Mouse (Mus musculus): Measurements from ENCODE around the gene E2f3. TPM values are rescaled to one million over a fixed set of nuclear protein-coding genes. Genes with fewer than 3 reads are reported as not detected.

E2f3 gene
- polyA plus RNA-seq, 1 experiment from 2014 or later, result 14.1 TPM

DNA sequence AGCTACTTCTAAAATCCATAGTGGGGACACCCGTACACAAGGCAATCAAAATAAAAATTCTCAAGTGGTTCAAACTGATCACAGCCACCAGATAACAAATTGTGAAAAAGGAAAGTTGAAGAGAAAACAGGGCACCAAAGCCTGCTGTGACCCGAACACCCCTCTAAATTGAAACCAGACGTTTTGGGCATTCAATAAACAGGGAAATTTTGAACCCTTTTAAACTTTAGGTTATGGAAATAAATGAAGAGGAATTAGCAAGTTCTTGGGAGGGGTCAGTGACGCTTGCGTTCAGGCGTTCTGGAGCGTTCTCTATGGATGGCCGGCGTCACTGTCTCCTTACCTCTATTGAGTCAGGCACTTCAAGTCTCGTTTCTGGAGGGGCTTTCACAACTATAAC is 72.8 kb downstream of the E2f3 start:
- no peaks in the 10 kb centered on the region for H3K27me3 ChIP-seq
- no peak for ATAC-seq (ENCODE audit: borderline replicate concordance, extremely low read depth, low FRiP score, low TSS enrichment)
- no peak overlapping the region for H3K4me2 ChIP-seq
- peaks cover 85% of the 10 kb centered on the region for H3K36me3 ChIP-seq
- no peak overlapping the region for H3K27ac ChIP-seq
- H3K9ac ChIP-seq, result no peak overlapping the region
- 89% methylated on average over 10 of the region's 10 CpGs for whole genome bisulfite sequencing
- H3K4me1 ChIP-seq, result no peaks in the 10 kb centered on the region
- no peak overlapping the region for H3K4me3 ChIP-seq
- H3K9me3 ChIP-seq, result no peaks in the 10 kb centered on the region

DNA sequence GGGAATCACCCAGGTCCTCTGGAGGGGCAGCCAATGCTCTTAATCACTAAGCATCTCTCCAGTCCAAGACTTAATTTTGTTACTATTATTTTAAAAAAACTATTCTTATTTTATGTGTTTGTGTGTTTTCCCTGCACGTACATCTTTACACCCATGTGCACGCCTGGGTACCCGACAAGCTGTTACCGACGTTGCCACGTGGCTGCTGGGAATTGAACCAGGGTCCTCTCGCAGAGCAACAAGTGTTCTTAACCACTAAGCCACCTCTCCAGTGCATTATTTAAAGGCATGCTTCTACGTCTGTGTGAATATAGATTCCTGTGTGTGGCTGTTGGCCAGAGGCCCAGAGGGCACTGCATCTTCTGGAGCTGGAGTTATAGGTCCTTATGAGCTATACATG is 73.6 kb downstream of the E2f3 start:
- H3K4me3 ChIP-seq, result no peak overlapping the region
- 93% methylated on average over 8 of the region's 8 CpGs for whole genome bisulfite sequencing
- H3K36me3 ChIP-seq, result peaks cover 85% of the 10 kb centered on the region

DNA sequence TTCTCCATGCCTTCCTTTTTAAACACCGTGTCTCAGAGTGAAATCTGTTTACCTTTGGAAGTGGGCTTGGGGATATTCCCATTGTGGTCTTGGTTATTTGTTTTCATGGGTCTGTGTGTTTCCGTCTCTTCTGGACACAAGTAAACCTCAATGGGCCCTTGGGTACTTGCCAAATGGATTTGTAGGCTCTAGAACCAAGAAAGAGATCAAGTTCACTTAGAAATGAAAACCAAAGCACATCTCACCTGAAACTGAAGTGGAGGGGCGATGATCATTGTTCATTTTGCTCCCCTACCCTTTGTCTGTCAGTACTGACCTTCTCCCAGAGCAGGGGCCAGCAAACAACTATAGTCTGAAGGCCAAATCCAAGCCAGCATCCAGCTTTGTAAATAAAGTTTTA is 74.7 kb downstream of the E2f3 start:
- Histone ChIP-seq H3K9me3 (no peaks in the 10 kb centered on the region), H3K4me2 (no peak overlapping the region), H3K27ac (no peak overlapping the region), H3K27me3 (no peaks in the 10 kb centered on the region), H3K9ac (no peak overlapping the region), H3K36me3 (peaks cover 84% of the 10 kb centered on the region), H3K4me1 (no peaks in the 10 kb centered on the region), H3K4me3 (no peak overlapping the region)
- no peak for ATAC-seq (ENCODE audit: borderline replicate concordance, extremely low read depth, low FRiP score, low TSS enrichment)
- 89% methylated on average over 3 of the region's 3 CpGs for WGBS

More for the DNA sequence above, 73.6 kb downstream of the E2f3 start:
- Histone ChIP-seq H3K4me1 (no peaks in the 10 kb centered on the region), H3K4me2 (no peak overlapping the region), H3K27ac (no peak overlapping the region), H3K9ac (no peak overlapping the region), H3K9me3 (no peaks in the 10 kb centered on the region), H3K27me3 (no peaks in the 10 kb centered on the region)
- no peak for ATAC-seq (ENCODE audit: borderline replicate concordance, extremely low read depth, low FRiP score, low TSS enrichment)

DNA sequence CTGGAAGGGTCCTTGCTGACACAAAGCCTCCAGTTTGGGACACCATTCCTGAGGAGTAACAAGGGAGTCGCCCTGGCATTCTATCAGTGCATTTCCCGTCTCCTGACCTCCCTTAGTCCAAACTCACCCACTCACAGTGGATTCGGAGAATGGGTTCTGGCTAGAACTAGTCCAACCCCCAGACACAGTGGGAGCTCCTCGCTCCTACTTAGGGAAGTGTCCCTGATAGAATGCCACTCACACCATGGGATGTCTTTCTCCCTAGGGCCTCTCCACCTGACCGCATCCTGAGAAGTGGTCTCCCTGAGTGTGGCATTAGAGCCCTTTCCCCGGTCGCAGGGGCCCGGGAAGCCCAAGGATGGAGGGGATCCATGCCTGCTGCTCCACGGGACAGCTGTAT is 77.4 kb downstream of the E2f3 start:
- H3K27ac ChIP-seq, result no peak overlapping the region
- H3K4me3 ChIP-seq, result no peak overlapping the region
- ATAC-seq (ENCODE audit: borderline replicate concordance, extremely low read depth, low FRiP score, low TSS enrichment), result no peak
- peaks cover 76% of the 10 kb centered on the region for H3K36me3 ChIP-seq
- no peaks in the 10 kb centered on the region for H3K27me3 ChIP-seq
- no peak overlapping the region for H3K4me2 ChIP-seq
- H3K9ac ChIP-seq, result no peak overlapping the region
- H3K9me3 ChIP-seq, result 0 out of 2 replicates have a peak, but pooled peaks cover 5% of the 10 kb centered on the region
- 93% methylated on average over 9 of the region's 9 CpGs for WGBS
- H3K4me1 ChIP-seq, result no peaks in the 10 kb centered on the region

DNA sequence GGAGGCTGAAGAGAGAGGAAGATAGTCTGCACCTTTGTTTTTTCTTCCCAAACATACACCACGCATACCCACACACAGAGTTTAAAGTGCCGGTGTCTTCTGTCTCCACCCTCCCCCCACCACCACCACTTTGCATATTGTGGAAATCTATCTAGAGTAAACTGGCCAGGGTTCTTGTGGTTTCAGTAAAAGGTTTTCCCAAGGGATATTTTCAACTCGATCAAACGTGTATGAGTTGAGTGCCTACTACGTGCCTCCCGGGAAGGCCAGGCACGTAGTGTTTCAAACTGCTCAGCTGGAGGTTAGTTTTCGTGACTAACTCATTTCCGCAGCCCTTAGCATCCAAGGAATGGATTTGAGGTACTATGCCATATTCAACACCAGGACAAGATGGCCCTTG is 77.9 kb downstream of the E2f3 start:
- ATAC-seq (ENCODE audit: borderline replicate concordance, extremely low read depth, low FRiP score, low TSS enrichment), result no peak
- no peaks in the 10 kb centered on the region for H3K27me3 ChIP-seq
- no peak overlapping the region for H3K4me3 ChIP-seq
- no peak overlapping the region for H3K9ac ChIP-seq
- H3K27ac ChIP-seq, result no peak overlapping the region
- no peaks in the 10 kb centered on the region for H3K4me1 ChIP-seq
- no peak overlapping the region for H3K4me2 ChIP-seq
- 94% methylated on average over 9 of the region's 9 CpGs for WGBS
- H3K36me3 ChIP-seq, result peaks cover 72% of the 10 kb centered on the region
- 0 out of 2 replicates have a peak, but pooled peaks cover 5% of the 10 kb centered on the region for H3K9me3 ChIP-seq

DNA sequence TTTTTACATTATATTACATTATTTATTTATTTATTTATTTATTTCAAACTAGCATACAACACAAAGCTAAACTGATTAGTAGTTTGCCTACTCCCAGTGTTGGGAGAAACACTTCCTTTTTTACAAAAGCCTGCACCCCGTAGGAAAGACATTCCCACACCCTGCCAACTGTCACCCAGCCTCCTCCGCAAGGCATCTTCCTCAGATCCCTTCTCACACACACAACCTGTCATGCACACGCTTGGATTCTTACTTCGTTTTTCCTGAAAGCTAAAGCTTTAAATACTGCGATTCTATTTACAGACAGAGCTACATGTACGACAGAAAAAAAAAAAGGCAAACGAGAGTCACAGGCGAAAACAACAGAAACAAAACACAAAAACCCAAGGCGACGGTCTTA is 79.1 kb downstream of the E2f3 start:
- no peak overlapping the region for H3K27ac ChIP-seq
- no peaks in the 10 kb centered on the region for H3K27me3 ChIP-seq
- H3K9ac ChIP-seq, result no peak overlapping the region
- 93% methylated on average over 10 of the region's 10 CpGs for WGBS
- H3K9me3 ChIP-seq, result 0 out of 2 replicates have a peak, but pooled peaks cover 5% of the 10 kb centered on the region
- ATAC-seq (ENCODE audit: borderline replicate concordance, extremely low read depth, low FRiP score, low TSS enrichment), result no peak
- no peaks in the 10 kb centered on the region for H3K4me1 ChIP-seq
- no peak overlapping the region for H3K4me3 ChIP-seq
- H3K36me3 ChIP-seq, result peaks cover 66% of the 10 kb centered on the region
- H3K4me2 ChIP-seq, result no peak overlapping the region

DNA sequence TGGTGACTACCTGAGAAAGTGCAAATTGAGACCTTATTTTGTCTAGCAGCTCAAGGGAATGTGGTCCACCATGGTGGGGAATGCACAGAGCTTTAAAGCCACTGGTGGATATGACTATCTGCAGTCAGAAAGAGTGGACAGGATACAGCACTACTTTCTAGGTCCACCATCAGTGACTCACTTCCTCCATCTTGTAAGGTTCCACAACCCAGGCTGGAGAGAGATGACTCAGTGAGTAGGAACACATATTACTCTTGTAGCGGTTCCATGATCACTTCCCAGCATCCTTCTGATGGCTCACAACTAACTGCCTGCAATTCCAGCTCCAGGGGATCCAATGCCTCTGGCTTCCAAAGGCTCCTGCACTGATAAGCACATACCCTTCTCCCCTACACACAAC is 82.5 kb downstream of the E2f3 start:
- Histone ChIP-seq H3K27me3 (no peaks in the 10 kb centered on the region), H3K4me3 (no peak overlapping the region), H3K4me1 (no peaks in the 10 kb centered on the region), H3K9me3 (0 out of 2 replicates have a peak, but pooled peaks cover 5% of the 10 kb centered on the region), H3K27ac (no peak overlapping the region), H3K4me2 (no peak overlapping the region), H3K9ac (no peak overlapping the region), H3K36me3 (peaks cover 34% of the 10 kb centered on the region)
- no peak for ATAC-seq (ENCODE audit: borderline replicate concordance, extremely low read depth, low FRiP score, low TSS enrichment)
- 96% methylated on average over 1 of the region's 1 CpGs for WGBS

DNA sequence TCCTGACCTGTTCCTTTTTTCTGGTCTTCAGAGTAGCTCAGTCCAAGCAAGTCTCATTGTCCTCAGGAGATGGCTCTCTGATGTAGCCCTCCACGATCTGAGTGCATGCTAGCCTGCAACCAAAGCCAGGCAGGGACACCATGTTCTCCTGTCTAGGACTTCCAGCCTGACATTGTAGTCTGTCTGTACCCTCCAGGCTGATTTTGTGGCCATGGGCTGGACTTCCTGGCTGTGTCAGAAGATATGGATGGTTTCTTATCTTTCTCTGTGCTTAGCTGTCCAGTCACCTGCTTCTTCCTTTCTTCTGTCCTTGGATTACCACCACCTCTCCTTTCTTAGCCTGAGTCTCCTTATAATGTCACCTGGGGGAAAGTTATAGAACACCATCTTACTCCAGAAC is 83.2 kb downstream of the E2f3 start:
- no peak for ATAC-seq (ENCODE audit: borderline replicate concordance, extremely low read depth, low FRiP score, low TSS enrichment)
- WGBS, result 93% methylated on average over 1 of the region's 1 CpGs

DNA sequence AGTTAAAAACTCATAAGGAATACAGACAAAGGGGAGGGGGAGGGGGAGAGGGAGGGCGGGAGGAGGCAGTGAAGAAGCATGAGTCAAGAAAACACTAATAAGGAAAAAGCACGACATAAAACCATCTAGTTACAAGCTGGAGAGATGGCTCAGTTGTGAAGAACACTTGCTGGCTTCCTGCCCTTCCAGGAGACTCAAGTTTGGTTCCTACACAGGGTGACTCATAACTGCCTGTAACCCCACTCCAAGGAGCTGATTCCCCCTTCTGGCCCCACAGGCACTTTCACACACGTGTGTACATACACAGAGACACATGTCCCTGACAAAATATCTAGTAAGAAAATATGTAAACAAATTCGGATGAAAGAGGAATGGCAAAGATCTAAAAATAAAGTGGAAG is 84.2 kb downstream of the E2f3 start:
- H3K9ac ChIP-seq, result no peak overlapping the region
- H3K27me3 ChIP-seq, result no peaks in the 10 kb centered on the region
- H3K36me3 ChIP-seq, result peaks cover 18% of the 10 kb centered on the region
- 45% methylated on average over 4 of the region's 4 CpGs for WGBS
- no peaks in the 10 kb centered on the region for H3K4me1 ChIP-seq
- no peak overlapping the region for H3K4me3 ChIP-seq
- H3K9me3 ChIP-seq, result 0 out of 2 replicates have a peak, but pooled peaks cover 5% of the 10 kb centered on the region
- no peak for ATAC-seq (ENCODE audit: borderline replicate concordance, extremely low read depth, low FRiP score, low TSS enrichment)
- H3K4me2 ChIP-seq, result no peak overlapping the region
- no peak overlapping the region for H3K27ac ChIP-seq

More for the DNA sequence above, 83.2 kb downstream of the E2f3 start:
- no peaks in the 10 kb centered on the region for H3K4me1 ChIP-seq
- H3K4me3 ChIP-seq, result no peak overlapping the region
- no peak overlapping the region for H3K27ac ChIP-seq
- H3K36me3 ChIP-seq, result peaks cover 27% of the 10 kb centered on the region
- no peak overlapping the region for H3K9ac ChIP-seq
- H3K4me2 ChIP-seq, result no peak overlapping the region
- H3K27me3 ChIP-seq, result no peaks in the 10 kb centered on the region
- 0 out of 2 replicates have a peak, but pooled peaks cover 5% of the 10 kb centered on the region for H3K9me3 ChIP-seq

DNA sequence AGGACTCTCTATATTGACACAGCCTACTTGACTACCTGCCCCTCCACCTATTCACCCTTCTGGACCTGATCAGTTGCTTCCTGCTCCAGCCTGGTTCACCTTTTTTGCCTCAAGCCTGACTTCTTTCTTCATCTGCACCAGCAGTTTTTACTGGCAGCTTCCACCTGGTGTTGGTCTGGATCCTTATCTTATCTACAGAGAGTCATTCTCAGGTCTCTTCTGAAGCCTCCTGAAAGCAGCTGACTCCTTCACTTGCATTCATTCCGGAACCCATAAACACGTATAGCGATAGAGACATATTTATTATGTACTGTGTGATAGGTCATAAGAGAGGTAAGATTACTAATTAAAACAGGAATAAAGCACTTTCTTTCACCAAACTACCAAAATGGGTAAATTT is 119.1 kb downstream of the E2f3 start:
- Histone ChIP-seq H3K4me1 (no peaks in the 10 kb centered on the region), H3K9ac (no peak overlapping the region), H3K36me3 (no peaks in the 10 kb centered on the region), H3K4me3 (no peak overlapping the region), H3K4me2 (no peak overlapping the region), H3K27ac (no peak overlapping the region), H3K27me3 (no peaks in the 10 kb centered on the region), H3K9me3 (no peaks in the 10 kb centered on the region)
- 65% methylated on average over 3 of the region's 3 CpGs for WGBS
- no peak for ATAC-seq (ENCODE audit: borderline replicate concordance, extremely low read depth, low FRiP score, low TSS enrichment)

DNA sequence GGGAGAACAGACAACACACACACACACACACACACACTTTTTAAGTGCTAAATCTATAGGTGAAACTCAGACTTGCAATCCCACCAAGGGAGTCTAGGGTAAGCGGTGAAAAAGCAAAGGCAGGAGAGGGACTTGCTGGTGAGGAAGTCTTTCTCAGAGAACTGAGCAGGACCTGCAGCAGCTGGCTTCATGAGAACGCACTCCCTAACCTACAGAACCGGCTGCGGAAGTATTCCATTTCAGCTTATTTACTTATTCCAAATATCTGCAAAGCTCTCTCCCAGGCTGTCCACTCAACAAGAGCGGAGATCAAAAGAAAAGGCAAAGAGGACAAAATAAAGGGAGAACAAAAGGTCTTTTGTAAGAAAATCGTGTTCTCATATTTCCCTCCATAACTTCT is 121.5 kb downstream of the E2f3 start:
- H3K27ac ChIP-seq, result peak overlapping the region; percentile 54; the same call in 1 of the 2 replicates
- no peaks in the 10 kb centered on the region for H3K4me1 ChIP-seq
- no peaks in the 10 kb centered on the region for H3K9me3 ChIP-seq
- no peak for ATAC-seq (ENCODE audit: borderline replicate concordance, extremely low read depth, low FRiP score, low TSS enrichment)
- H3K4me2 ChIP-seq, result no peak overlapping the region
- H3K9ac ChIP-seq, result no peak overlapping the region
- H3K36me3 ChIP-seq, result no peaks in the 10 kb centered on the region
- 38% methylated on average over 6 of the region's 6 CpGs for WGBS
- H3K27me3 ChIP-seq, result no peaks in the 10 kb centered on the region
- H3K4me3 ChIP-seq, result no peak overlapping the region

DNA sequence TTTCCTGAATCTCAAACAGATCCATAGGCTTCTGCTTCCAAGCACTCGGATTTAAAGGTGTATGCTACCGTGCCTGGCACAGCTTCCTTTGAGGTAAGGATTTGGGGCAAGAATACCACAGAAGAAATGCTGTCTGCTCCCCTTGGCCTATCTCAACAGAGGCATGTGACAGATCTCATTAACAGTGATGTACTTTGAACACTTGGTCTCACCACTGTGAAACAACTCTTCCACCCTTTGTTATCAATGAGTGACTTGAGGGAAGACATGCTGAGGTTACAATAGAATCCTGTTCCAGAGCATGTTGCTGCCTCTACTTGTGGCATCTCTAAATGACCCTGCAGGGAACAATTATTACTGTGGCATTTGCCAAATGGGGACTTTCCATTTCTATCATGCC is 125.8 kb downstream of the E2f3 start:
- Histone ChIP-seq H3K4me3 (no peak overlapping the region), H3K27ac (no peak overlapping the region), H3K36me3 (no peaks in the 10 kb centered on the region), H3K4me2 (no peak overlapping the region), H3K4me1 (no peaks in the 10 kb centered on the region), H3K9me3 (no peaks in the 10 kb centered on the region), H3K27me3 (no peaks in the 10 kb centered on the region), H3K9ac (no peak overlapping the region)
- 60% methylated on average over 2 of the region's 2 CpGs for WGBS
- ATAC-seq (ENCODE audit: borderline replicate concordance, extremely low read depth, low FRiP score, low TSS enrichment), result no peak

DNA sequence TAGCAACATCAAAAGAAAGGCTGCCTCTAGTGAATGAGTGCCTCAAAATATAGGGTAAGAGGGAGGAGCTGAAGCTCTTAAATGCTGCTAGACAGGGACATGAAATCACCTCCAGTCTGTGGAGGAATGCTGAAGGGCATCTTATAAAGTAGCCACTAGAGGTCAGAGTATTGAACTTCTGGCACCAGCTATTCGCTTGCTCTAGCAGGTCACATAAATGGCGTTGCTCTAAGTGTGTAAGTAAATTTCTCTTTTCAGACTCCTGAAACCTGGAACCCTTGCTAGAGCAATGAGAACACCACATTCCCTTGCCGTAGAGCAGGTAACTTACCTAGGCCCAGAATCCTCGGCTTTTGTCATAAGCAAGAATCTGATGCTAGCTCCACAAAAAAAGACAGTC is 128.4 kb downstream of the E2f3 start:
- no peaks in the 10 kb centered on the region for H3K27me3 ChIP-seq
- H3K4me1 ChIP-seq, result peaks cover 18% of the 10 kb centered on the region
- no peak overlapping the region for H3K27ac ChIP-seq
- no peak overlapping the region for H3K9ac ChIP-seq
- 12% methylated on average over 4 of the region's 4 CpGs for WGBS
- H3K4me2 ChIP-seq, result no peak overlapping the region
- ATAC-seq (ENCODE audit: borderline replicate concordance, extremely low read depth, low FRiP score, low TSS enrichment), result no peak
- 0 out of 2 replicates have a peak, but pooled peaks cover 2% of the 10 kb centered on the region for H3K36me3 ChIP-seq
- no peaks in the 10 kb centered on the region for H3K9me3 ChIP-seq
- H3K4me3 ChIP-seq, result no peak overlapping the region
